Mouse (Mus musculus) brain, embryonic 14.5 days (tissue): ENCODE results near the gene Abcc6. TPM values are rescaled to one million over a fixed set of nuclear protein-coding genes. Genes with fewer than 3 reads are reported as not detected.

Source experiments
- DNase-seq: peaks from one replicate; pipeline ENCODE4 v3.0.0-alpha.2; 2011; ENCODE audit warnings: low read depth
- CTCF ChIP-seq: fragments of 200-500 bp; IDR thresholded peaks from 2 replicates; pipeline ENCODE4 v1.5.1; 2012; ENCODE audit warnings: inconsistent platforms, mild to moderate bottlenecking, moderate library complexity, borderline replicate concordance; ENCODE audit not compliant: insufficient read depth, insufficient read length; ENCODE audit errors: extremely low read depth
- POLR2A ChIP-seq: fragments of 200-500 bp; IDR thresholded peaks from 2 replicates; pipeline ENCODE4 v1.6.1; 2012; ENCODE audit warnings: mild to moderate bottlenecking, inconsistent platforms, borderline replicate concordance; ENCODE audit not compliant: poor library complexity, insufficient read depth, insufficient read length, severe bottlenecking; ENCODE audit errors: extremely low read depth
- polyA plus RNA-seq: library from polyadenylated mRNA; depleted of rRNA; stranded (reverse); fragments of >200 nt; gene quantifications from 2 replicates; pipeline ENCODE4 v1.2.3, GENCODE M21; 2012; rRNA removed

Abcc6 gene
- polyA plus RNA-seq: 1.2 and 1.4 TPM in 2 replicates

DNA sequence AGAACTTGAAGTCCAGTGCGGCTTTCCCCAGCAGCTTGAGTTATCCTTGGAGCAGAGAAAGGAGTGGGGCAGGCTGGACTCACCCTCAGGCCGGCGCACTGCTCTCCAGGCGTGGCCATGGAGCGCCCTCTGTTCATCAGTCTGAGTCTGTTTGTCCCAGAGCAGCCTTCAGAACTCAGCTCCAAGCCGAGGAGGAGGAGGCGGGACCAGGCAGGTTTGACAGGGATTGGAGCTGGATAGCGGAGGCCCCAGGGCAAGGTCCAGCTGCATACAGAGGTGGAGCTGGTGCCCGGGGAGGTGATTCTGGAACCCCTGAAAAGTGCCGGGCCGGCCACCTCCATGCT lies at the start of gene Abcc6:
Gene Abcc6 (minus strand): TSS at position 158 of the 344 bp plus-strand sequence.
- TF ChIP-seq CTCF (no peak), POLR2A (no peak)
- no peak for DNase-seq

DNA sequence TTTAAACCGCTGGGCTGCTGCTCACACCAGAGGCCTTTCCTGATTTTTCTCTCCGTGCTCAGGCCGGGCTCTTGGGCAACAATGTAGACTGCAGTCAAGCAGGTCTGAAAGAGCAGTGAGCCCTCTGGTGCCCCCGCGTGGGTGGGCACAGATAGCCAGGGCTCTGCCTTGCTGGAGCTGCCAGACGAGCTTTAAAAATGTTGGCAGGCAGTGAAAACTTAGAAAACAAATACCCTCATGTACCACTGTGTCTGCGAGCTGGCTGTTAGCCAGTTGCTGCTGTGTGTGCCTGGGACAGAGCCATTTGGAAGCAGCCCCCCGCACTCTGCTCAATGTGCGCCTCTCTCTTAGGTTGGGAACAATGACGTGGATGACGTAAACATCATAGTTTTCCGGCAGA lies 47.6 kb upstream of the Abcc6 start:
- peak; percentile 86 for DNase-seq
- TF ChIP-seq POLR2A (no peak), CTCF (0 out of 2 replicates have a peak, but pooled peaks have one; percentile 7)

- TF ChIP-seq CTCF (no peak), POLR2A (no peak)
- DNase-seq: no peak
These were observed 46.7 kb upstream of the Abcc6 start for GRCm38 (mm10) chr7:46076844-46077243.

DNA sequence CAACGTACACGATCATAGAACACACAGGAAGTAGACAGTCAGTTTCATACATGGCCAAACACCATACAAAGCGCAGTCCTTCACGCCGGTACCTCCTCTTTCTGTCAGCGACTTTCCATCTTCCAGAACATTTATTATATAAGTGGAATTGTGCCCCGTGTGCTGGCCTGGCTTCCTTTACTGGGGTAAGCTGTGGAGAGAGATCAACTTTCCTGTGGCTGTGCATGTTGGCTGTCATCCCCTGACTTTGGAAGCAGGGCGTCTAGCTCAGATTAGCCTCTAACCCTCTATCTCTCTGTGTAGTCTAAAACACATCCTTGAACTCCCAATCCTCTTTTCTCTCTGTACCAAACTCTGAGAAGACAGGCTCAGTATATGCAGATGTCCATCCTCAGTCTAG lies 38.7 kb upstream of the Abcc6 start:
- DNase-seq: no peak
- TF ChIP-seq CTCF (no peak), POLR2A (no peak)

GRCm38 (mm10) chr7:46063296-46063695 lies 33.2 kb upstream of the Abcc6 start:
- no peak for DNase-seq
- TF ChIP-seq POLR2A (no peak), CTCF (no peak)

GRCm38 (mm10) chr7:46061614-46062013 lies 31.5 kb upstream of the Abcc6 start:
- no peak for DNase-seq
- TF ChIP-seq CTCF (no peak), POLR2A (no peak)

DNA sequence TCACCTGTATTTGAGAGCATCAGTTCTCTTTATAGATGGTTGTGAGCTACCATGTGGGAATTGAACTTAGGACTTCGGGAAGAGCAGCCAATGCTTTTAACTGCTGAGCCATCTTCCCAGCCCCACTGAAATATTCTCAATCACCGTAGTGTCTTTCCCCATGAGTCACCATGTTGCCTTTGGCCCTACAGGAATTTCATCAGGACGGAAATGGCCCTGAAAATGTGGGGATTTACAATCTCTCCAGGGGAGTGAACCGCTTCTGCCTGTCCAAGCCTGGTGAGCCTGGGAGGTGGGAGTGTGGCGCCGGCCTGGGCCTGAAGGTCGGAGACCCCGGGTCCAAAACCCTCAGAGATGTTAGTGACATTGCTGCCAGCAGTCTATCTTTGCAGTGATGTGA lies 30.6 kb upstream of the Abcc6 start:
- TF ChIP-seq CTCF (no peak), POLR2A (no peak)
- DNase-seq: no peak

DNA sequence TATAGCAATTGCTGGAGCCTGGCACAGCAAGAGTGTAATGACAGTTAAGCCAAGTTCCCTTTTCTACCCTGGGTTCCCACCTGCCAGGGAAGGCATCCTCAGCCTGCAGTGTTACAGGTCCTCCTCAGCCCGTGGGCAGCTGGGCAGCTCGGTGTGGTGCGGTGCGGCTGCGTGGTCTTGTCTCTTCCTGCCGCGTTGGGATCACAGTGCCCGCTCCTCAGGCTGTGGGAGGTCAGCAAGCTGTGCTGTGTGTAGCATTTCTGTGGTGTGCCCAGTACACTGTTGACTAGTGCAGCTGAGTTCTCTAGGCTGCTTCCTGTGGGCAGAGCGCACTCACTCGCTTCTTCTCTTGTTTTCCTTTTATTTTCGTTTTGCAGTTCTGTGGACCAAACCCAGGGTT lies 28.8 kb upstream of the Abcc6 start:
- TF ChIP-seq POLR2A (no peak), CTCF (no peak)
- no peak for DNase-seq

- TF ChIP-seq CTCF (no peak), POLR2A (no peak)
- DNase-seq: peak; percentile 40
These were observed 23.5 kb upstream of the Abcc6 start for GRCm38 (mm10) chr7:46053566-46053965.

- peak; percentile 64 for DNase-seq
These were observed 22.2 kb upstream of the Abcc6 start for GRCm38 (mm10) chr7:46052161-46052821.

GRCm38 (mm10) chr7:46049981-46050380 lies 19.9 kb upstream of the Abcc6 start:
- no peak for DNase-seq
- no peak for TF ChIP-seq POLR2A
- no peak for TF ChIP-seq CTCF

More at GRCm38 (mm10) chr7:46052161-46052821, 22.2 kb upstream of the Abcc6 start:
- peak; percentile 52; the same call in 1 of the 2 replicates for TF ChIP-seq CTCF
- no peak for TF ChIP-seq POLR2A

GRCm38 (mm10) chr7:46047873-46048562 lies 17.9 kb upstream of the Abcc6 start:
- no peak for TF ChIP-seq CTCF
- no peak for TF ChIP-seq POLR2A
- no peak for DNase-seq
